Mouse (Mus musculus) MEL (cell line): ENCODE measurements around the gene Mbtd1.

ENCODE experiments used
- BHLHE40 ChIP-seq: IDR thresholded peaks from 2 replicates; pipeline ENCODE4 v1.6.1; 2012; ENCODE audit warnings: low read depth, mild to moderate bottlenecking, inconsistent platforms, low read length, improper control_type of control experiment, borderline replicate concordance
- CTCF ChIP-seq, 3 experiments: IDR thresholded peaks in 2 of 3; conservative IDR thresholded peaks in 1 of 3; 2 replicates each; pipeline ENCODE4 v1.5.1; 2011 to 2012; ENCODE audit warnings: low read length in 3 of 3, low read depth in 2 of 3, mild to moderate bottlenecking in 2 of 3, improper control_type of control experiment in 1 of 3, inconsistent platforms in 1 of 3, mixed read lengths in 1 of 3, moderate library complexity in 1 of 3; ENCODE audit not compliant: control insufficient read depth in 1 of 3, insufficient read depth in 1 of 3, poor library complexity in 1 of 3, severe bottlenecking in 1 of 3
- EP300 ChIP-seq, 2 experiments: IDR thresholded peaks; 2 replicates each; pipeline ENCODE4 v1.6.1; 2011; ENCODE audit warnings: improper control_type of control experiment in 2 of 2, low read length in 2 of 2, low read depth in 1 of 2, mild to moderate bottlenecking in 1 of 2
- POLR2A ChIP-seq, 2 experiments: IDR thresholded peaks; 2 replicates each; pipeline ENCODE4 v1.6.1; 2011 to 2012; ENCODE audit warnings: low read length in 2 of 2, mild to moderate bottlenecking in 2 of 2, control low read depth in 1 of 2, improper control_type of control experiment in 1 of 2, low read depth in 1 of 2, moderate library complexity in 1 of 2; ENCODE audit not compliant: control insufficient read depth in 1 of 2, insufficient read depth in 1 of 2, poor library complexity in 1 of 2

DNA sequence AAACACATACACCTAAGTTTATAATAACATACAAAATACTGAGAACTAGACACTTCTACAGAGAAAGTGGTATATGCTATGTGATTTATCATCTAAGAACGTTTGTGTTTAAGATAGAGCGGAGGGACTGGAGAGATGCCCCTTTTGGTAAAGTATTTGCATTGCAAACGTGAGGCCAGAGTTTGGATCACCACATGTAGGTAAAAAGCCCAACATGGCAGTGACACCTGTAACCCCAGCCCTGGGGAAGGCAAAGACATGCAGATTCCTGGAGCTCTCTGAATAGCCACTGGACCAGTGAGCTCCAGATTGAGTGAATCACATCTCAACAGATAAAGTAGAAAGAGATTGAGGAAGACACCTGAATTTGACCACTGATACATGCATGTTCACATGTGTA, 12.1 kb downstream of the Mbtd1 start:
- TF ChIP-seq POLR2A (IDR thresholded peaks at IDR 0.05; ENCODE audit: control insufficient read depth in 1 of 2, insufficient read depth in 1 of 2, low read depth in 1 of 2, low read length in 2 of 2, poor library complexity in 1 of 2) (no peak), CTCF (IDR thresholded peaks at IDR 0.05 in 2 of 3, conservative IDR thresholded peaks at IDR 0.05 in 1 of 3; ENCODE audit: control insufficient read depth in 1 of 3, insufficient read depth in 1 of 3, low read depth in 2 of 3, low read length in 3 of 3, poor library complexity in 1 of 3, severe bottlenecking in 1 of 3) (no peak), EP300 (IDR thresholded peaks at IDR 0.05; ENCODE audit: low read depth in 1 of 2, low read length in 2 of 2) (no peak), BHLHE40 (no peak)
